Mouse (Mus musculus) intestine, postnatal 0 days (tissue): ENCODE results near the gene Lhx6. TPM values are rescaled to one million over a fixed set of nuclear protein-coding genes. Genes with fewer than 3 reads are reported as not detected.

Experiments
- ATAC-seq: fragments of 200-750 bp; cut with Nextera tagmentation; 2 replicates; pipeline ENCODE4 v1.8.0; 2017; ENCODE audit warnings: mild to moderate bottlenecking, moderate TSS enrichment, moderate library complexity
- H3K27ac ChIP-seq: fragments of 300-500 bp; sonication (generic); 2 replicates; pipeline ENCODE4 v1.5.1; 2014; ENCODE audit warnings: mild to moderate bottlenecking, low read depth, low read length, moderate library complexity
- H3K27me3 ChIP-seq: fragments of 300-500 bp; sonication (generic); replicated peaks from 2 replicates; pipeline ENCODE4 v1.6.1; 2014; ENCODE audit warnings: low read length, mixed read lengths; ENCODE audit not compliant: control insufficient read depth, insufficient read depth
- H3K36me3 ChIP-seq: fragments of 300-500 bp; sonication (generic); 2 replicates; pipeline ENCODE4 v1.6.1; 2014; ENCODE audit warnings: mild to moderate bottlenecking, moderate library complexity; ENCODE audit not compliant: control insufficient read depth, insufficient read depth
- H3K4me1 ChIP-seq: fragments of 300-500 bp; sonication (generic); replicated peaks from 2 replicates; pipeline ENCODE4 v1.6.1; 2014; ENCODE audit warnings: antibody characterized with exemption, low read length, mixed read lengths; ENCODE audit not compliant: control insufficient read depth, insufficient read depth
- H3K4me2 ChIP-seq: fragments of 300-500 bp; sonication (generic); replicated peaks from 2 replicates; pipeline ENCODE4 v1.6.1; 2014; ENCODE audit warnings: low read depth, mild to moderate bottlenecking, moderate library complexity
- H3K4me3 ChIP-seq: fragments of 300-500 bp; sonication (generic); 2 replicates; pipeline ENCODE4 v1.5.1; 2014; ENCODE audit warnings: low read depth, low read length
- H3K9ac ChIP-seq: fragments of 300-500 bp; sonication (generic); 2 replicates; pipeline ENCODE4 v1.6.1; 2014; ENCODE audit warnings: mild to moderate bottlenecking, low read depth, low read length
- H3K9me3 ChIP-seq: fragments of 300-500 bp; sonication (generic); 2 replicates; pipeline ENCODE4 v1.6.1; 2016; ENCODE audit warnings: mixed run types; ENCODE audit not compliant: control insufficient read depth
- CTCF ChIP-seq: sonication (generic); IDR thresholded peaks from 2 replicates; pipeline ENCODE4 v1.5.1; 2016; ENCODE audit warnings: low read depth, mild to moderate bottlenecking, control low read depth, antibody characterized with exemption, moderate library complexity
- WGBS: fragments of 180-500 bp; shearing (Covaris S2); extraction: QIAGEN DNeasy Blood & Tissue Kit; methylation state at CpG from one replicate; pipeline ENCODE4 v1.1.7; 2014; 5-methylcytosine and 5-hydroxymethylcytosine counted together
- polyA plus RNA-seq: library from polyadenylated mRNA; unstranded; fragments of >200 nt; fragmentation: Nextera tagmentation; extraction: Ambion mirVana; gene quantifications from 2 replicates; pipeline ENCODE4 v1.2.1, GENCODE M21; 2015

Lhx6 gene
- polyA plus RNA-seq, 1 experiment from 2014 or later, result 0.61 TPM

DNA sequence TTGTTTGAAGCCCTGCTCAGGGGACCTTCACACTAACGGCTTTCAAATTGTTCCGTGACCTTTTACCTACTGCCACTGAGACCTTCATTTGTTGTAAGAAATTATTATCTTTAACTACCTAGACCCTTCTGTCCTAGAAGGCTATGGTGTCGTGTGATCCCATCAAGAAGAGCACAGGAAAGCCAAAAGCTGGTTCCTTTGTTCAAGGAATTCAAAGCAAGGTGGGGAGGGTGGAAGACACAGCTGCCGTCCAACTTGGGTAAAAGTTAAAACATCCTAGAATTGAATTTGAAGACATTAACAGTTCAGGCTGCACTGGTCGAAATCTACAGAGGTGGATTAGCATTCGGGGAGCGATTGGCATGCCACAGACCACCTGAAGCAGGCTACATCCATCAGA is 71.2 kb downstream of the Lhx6 start:
- Histone ChIP-seq H3K27me3 (no peaks in the 10 kb centered on the region), H3K4me3 (no peak overlapping the region), H3K9me3 (no peaks in the 10 kb centered on the region), H3K4me2 (no peak overlapping the region), H3K36me3 (peaks cover 29% of the 10 kb centered on the region), H3K4me1 (no peaks in the 10 kb centered on the region), H3K9ac (no peak overlapping the region), H3K27ac (no peak overlapping the region)
- TF ChIP-seq CTCF, result no peak
- ATAC-seq, result no peak
- 78% methylated on average over 7 of the region's 7 CpGs for WGBS

GRCm38 (mm10) chr2:36032884-36033283 is 72.3 kb downstream of the Lhx6 start:
- no peak for ATAC-seq
- no peaks in the 10 kb centered on the region for H3K4me1 ChIP-seq
- no peaks in the 10 kb centered on the region for H3K9me3 ChIP-seq
- no peak for TF ChIP-seq CTCF
- H3K27ac ChIP-seq, result no peak overlapping the region
- no peak overlapping the region for H3K4me2 ChIP-seq
- peaks cover 20% of the 10 kb centered on the region for H3K36me3 ChIP-seq
- WGBS, result 81% methylated on average over 7 of the region's 7 CpGs
- no peak overlapping the region for H3K4me3 ChIP-seq
- no peaks in the 10 kb centered on the region for H3K27me3 ChIP-seq
- H3K9ac ChIP-seq, result no peak overlapping the region

Other genes with a start within 250 kb of the Lhx6 start
- gene Ttll11, start 125.5 kb downstream of the Lhx6 start, polyA plus RNA-seq, result 0.38 and 0.44 TPM in 2 replicates
- 343 and 361 TPM in 2 replicates for gene Ndufa8, start 56.0 kb downstream of the Lhx6 start, polyA plus RNA-seq
- not detected in 2 replicates for gene Morn5, start 56.0 kb downstream of the Lhx6 start, polyA plus RNA-seq
- gene Mrrf, start 31.0 kb upstream of the Lhx6 start, polyA plus RNA-seq, result 17.3 and 20.4 TPM in 2 replicates
- 26.5 and 28.9 TPM in 2 replicates for gene Rbm18, start 31.4 kb upstream of the Lhx6 start, polyA plus RNA-seq
- 29.5 and 31.0 TPM in 2 replicates for gene Ptgs1, start 125.0 kb upstream of the Lhx6 start, polyA plus RNA-seq